Mouse (Mus musculus) layer of hippocampus, adult 11-12 months (tissue): ENCODE results near the gene Sytl2.

Source experiments
- DNase-seq: peaks from one replicate; pipeline ENCODE4 v3.0.0; 2022; ENCODE audit warnings: low spot score

The Sytl2 gene

DNA sequence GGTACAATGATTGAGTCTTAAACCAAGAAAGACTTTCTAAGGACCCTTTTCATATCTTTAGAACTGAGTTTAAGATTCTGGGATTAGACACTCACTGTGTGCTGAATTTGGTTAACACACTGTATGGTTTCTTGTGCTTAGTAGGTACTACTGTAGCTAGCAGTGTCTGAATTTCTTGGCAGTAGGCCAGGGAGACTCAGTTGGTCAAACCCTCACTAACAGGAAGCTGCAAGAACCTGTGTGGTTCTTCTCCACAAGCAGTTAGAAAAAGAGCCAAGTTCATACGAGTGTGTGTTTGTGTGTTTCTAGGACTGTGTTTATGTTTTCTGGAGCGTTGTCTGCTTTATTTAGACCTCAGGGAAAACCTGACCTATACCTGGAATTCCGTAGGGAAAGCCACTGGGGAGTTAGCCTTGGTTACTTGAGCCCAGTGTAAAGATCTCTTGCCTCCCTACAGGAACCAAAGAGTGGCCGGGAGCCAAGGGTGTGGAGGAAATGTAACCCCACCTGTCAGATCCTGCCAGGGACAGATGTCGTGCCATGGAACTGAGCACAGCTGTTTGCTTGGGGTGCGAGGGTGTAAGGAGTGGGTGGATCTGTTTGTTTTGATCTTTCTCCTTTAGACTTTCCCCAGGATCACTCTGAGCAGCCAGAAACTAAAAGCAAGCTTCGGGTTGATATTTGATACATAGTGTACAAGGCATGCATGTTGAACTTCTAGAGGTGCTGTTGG lies 10.3 kb downstream of the Sytl2 start:
- no peak for DNase-seq

DNA sequence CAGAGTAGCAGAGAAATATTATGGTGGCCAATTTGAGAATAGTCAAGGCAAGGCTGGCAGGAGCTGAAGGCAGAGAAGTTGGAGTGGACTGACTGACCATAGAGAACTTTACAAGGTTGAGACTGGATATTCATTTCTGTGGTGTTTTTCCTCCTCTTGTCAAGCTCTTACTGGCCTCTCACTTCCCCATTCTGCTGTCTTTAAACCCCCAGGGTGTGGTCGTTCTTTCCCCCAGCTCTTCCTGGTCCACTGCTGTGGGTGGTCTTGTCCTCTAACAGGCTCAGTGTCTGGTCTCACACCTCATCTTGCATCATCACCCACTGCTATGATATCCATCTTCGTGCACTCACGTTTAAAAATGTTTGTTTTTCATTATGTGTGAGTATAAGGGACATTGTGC lies 11.4 kb downstream of the Sytl2 start:
- DNase-seq, result no peak

DNA sequence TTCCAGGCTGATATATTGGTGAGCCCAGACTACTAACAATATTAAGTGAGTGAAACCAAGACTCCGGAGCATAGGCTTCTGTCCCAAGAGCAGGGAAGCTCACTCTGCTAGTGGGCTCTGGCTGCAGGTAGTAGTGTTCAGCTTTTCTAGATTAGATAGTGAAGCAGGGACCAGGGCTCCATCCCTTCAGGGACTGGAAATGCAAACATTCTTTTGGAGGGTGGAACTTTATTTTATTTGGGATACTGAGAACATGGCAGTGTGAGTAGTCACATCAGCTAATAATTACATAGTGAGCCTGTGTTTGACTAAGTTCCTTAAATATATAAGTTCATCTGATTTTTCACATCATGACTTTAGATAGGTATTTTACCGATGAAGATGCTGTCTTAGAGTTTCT lies 14.8 kb downstream of the Sytl2 start:
- DNase-seq, result no peak

DNA sequence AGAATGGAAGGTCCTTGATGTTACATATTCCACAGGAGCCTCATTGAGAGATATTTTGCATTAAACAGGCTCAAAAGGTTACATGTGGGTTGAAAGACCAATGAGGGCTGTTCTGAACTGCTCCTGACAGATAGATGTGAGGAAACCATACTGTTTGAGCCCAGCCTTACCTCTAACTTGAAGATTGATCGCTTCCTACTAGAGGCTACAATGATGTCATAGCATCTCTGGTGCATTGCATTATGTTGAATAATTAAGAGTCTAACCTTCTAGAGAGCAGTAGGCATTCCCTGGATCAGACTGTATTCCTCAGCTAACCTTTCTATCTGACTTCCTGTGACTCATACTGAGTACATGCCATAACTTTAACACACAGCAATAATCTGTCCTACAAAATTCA lies 17.4 kb downstream of the Sytl2 start:
- no peak for DNase-seq

DNA sequence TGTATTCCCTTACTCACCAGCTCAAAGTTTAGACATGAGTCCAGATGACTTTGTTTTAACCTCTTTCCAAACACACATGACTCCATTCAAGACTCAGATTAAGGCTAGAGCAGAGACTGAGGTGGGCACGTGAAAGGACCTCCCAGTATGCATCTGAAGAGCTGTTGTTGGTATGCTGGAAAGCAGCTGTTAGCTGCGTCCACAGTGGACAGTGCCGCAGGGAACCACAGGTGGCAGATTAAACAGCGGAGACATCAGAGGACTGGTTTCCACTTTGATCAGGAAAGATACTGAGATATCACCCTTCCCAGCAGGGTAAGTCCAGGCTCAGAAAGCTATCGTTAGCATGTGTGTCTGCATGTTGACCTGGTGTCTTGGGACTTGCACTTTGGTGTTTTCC lies 18.1 kb downstream of the Sytl2 start:
- DNase-seq, result no peak

DNA sequence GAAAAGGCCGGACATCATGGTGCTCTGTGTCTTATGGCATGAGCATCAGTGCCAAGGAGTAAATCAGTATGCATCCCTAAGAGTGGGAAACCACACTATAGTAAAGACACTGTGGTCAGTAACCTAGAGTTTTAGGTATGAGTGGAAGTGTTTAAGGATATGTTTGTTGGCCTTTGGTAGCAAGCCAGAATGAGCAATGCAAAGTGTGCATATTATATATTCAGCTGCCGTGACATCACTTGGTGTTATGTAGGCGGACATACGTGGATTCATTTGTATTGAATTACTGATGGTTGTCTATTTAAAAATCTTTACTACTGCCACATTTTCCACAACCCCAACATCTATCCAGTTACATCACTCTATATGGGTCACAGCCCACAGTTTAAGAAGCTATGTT lies 23.1 kb downstream of the Sytl2 start:
- no peak for DNase-seq

DNA sequence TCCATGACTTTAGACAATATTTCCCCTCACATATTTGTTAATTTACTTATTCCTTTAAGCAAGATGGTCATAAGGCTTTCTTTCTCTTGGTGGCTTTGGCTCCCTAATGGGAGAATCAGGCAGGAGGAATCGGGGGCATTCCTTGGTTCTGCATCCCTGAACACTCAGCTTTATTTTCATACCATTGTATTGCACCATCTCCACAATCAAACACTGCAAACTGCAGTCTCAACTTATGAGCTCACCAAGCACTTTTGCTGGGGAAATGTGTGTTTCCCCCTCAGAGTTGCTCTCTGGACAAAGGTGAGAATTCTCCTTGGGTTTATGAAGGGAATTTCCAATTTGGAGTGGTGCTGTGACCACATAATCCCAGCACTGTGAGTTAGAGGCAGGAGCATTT lies 28.1 kb downstream of the Sytl2 start:
- no peak for DNase-seq

DNA sequence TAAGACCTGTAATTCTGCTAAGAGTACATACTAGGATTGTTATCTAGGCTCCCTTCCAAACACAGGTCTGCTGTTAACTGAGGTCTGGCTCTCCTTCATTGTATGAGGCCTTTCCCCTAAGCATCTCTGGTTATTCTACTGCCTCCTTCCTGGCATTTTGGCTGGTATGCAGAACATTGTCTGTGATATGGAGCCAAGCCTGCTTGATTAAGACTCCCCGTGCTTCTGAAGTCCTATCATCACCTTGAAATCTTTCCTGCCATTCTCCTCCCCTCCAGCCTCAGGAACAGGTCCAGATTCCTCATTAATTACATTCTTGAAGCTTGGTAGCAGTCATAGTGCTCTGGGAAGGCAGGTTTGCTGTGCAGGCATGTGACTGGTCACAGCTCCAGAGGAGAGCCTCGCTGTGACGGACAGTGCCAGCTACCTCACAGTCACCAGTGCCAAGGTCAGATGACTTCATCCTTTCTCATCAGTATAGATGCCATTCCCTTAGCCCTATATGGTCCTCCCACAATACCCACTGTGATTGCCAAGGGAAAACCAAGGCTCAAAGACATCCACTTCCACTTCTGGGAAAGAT lies 30.5 kb downstream of the Sytl2 start:
- DNase-seq, result no peak

DNA sequence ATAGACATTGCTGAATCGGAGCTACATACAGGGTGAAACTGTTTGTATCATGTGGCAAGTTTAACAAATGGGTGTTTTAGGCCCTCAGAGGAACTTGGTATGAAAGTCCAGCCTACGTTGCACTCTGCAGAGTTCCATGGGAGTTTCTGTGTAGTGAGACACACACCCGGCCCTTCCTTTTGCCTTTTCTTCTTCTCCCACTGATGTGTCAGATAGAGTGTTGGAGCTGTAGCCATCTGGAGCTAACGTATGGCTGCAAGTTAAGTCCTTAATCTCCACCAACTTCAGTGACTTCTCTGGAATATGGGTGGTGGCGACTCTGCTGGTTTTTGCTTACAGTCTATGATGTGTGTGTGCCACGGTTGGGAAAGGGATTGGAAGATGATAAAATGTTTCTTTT lies 32.3 kb downstream of the Sytl2 start:
- DNase-seq, result no peak

DNA sequence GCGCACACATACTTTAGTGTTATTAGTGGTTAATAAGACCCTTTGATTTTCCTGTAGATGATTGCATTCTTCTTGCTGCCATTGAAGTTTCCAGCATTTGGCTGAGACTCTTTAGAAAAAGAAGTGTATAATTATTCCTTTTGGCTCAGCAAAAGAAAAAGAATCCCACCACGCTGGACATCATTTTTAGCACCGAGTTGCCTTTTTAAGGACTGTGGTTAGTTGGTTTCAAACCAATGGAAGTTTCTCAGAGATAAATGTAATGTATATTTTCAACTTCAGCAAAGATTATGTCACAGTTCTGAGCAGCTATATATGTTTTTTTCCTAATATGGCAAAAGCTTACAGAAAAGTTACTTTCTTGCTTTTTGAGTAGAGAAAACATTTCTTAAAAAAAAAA lies 32.8 kb downstream of the Sytl2 start:
- DNase-seq, result no peak

DNA sequence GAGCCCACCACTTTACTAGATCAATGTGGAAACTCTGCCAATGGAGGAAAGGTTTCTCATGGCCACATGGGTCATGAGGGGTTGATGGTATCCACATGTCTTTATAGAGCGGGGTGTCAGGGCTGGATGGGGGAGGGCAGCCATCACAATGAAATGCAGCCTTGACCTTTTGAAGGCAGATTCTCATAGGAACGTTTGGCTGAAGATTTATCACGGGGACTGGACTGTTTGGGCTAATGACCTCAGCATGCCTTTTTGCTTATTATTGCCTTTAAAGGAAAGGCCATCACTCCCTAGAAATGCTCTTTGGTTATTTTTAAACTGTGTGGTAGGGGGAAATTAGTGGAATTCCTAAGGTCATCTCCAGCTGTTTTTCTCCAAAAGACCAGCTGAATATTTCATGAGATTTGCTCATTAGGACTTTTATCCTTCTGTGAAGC lies 33.7 kb downstream of the Sytl2 start:
- DNase-seq, result no peak

DNA sequence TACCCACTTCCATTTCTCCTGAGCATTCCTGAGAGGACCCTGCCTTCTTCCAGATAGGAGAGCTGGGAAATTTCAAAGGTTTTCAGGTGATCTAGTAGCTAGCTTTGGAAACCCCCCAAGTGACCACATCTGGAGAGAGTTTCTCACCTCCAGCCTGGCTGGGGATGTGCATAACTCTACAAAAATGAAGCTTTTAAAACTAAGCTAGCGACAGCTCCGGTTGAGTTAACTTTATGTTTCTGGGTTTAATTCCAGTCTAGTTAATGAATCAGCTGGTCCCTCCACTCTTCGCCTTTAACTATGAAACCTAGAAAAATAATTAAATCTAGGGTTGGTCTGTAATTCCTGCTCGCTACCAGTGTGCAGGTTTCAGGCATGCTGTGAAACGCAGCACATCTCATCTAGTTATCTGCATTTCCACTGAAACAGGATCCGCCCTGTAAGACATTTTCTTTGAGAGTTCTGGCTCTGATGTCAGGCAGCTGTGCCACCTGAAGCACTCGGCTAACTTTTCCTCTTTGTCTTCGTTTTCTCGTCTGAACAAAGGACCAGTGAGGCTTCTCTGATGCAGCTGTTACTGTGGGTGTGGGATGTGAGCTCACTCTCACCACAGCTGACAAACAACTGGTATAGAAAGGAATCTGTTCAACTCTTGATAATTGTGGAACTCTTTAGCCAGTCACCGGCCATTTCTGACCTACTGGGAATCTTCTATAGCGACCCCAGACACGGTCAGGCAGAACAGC lies 39.3 kb downstream of the Sytl2 start:
- peak; percentile 13 for DNase-seq

DNA sequence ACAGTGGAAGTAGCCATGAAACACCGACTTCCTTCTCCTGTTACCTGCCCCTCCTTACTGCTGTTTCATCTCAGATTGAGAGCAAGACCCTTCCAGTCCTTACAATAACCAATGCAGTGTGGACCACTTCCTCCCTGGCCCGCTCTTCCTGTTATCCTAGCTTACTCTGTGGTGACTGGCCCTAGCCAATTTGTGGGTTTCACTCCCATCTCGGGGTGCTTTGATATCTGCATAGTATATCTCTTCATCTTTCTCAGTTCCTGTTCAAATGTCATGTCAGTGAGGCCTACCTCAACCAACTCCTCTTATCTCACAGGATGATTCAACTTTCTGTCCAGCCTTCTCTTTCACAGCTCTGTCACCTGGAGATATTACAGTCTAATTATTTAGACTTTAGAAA lies 42.9 kb downstream of the Sytl2 start:
- no peak for DNase-seq

DNA sequence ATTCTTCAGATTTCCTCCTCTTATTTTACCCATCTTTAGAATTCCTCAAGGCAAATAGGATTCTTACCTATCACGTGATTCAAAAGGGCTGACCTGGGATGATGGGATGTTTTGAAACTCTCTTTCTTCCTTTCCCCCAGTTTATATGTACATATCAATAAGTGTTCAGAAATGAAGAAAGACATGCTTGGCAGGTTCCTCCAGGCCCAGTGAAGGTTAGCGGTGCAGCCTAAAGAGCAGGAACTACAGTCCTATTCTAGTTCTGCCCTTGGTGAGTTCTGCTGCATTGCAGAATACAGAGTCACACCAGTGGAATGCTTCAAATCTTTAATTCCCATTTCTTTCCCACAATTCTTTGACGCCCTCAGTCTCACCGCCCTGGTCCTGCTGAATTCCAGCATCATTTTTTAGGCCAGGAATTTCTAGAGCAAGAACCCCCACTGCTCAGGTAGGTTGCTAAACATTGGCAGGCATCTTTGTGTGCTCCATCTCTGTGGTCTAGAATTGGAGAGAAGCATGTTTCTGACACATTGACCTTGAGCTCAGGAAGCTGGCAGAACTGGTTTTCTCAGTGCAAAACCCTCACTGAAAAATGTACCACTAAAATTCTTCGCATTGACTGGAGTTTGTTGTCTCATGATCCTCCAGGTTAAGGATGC lies 45.9 kb downstream of the Sytl2 start:
- no peak for DNase-seq

DNA sequence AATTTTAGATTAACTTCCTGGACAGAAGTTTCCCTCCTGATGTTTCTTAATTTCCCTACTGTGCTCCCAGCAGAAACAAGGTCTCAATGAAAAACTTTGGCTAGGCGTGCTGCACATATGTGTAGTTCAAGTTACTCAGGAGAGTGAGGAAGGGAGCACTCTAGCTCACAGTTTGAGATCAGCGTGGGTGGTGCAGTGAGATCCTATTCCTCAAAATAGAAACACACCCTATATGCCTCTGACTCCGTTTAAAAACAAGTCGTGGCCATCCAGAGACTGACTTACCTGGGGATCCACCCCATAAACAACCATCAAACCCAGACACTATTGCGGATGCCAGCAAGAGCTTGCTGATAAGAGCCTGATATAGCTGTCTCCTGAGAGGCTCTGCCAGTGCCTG lies 47.0 kb downstream of the Sytl2 start:
- peak; percentile 6 for DNase-seq

DNA sequence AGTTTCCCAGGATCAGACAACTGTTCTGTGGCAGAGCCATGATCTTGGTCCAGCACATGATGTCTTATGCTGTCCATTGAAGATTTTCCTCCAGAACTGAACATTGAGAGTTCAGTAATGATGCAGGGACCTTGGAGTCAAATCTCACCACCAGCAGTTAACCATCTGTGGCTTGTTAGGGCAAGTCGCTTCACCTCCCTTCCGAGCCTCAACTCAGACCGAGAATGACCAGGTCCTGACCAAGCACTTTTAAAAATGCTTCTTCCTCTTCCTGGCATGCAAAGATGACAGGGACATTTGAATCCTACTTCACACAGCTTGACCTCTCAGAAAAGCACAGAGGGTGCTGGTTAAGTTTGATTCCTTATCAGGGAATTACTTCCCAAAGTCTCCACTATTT lies 50.1 kb downstream of the Sytl2 start:
- DNase-seq, result no peak

DNA sequence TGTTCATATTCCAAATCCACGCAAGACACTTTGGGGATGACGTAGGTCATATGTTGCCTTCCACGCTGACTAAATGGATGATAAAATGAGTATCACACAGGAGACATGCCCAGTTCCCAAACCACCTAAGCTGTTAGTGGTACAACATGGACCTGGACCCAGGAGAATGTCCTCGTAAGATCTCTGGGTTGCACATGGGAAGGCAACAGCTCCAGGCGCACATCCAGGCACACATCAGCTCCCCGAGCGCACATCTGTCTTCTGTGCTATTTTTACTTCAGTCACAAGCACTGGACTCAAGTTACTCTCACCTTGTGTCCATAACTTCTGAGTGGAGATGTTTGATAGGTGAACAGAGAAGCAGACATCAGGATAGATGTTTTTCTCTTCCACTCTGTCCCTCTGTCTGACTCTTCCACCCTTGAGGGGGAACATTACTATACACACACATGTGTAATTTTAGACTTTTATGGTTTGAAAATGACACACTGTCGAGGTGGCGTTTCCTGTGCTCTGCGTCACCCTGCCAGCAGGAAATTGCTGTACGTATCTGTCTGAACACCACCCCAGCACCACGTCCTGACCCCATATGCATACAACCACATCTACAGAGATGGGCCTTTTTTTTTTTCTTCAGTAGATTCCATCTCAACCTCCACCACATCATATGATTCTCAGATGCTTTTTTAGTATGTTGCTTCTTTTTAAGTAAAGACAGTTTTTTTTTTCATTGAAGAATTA lies 51.6 kb downstream of the Sytl2 start:
- no peak for DNase-seq

DNA sequence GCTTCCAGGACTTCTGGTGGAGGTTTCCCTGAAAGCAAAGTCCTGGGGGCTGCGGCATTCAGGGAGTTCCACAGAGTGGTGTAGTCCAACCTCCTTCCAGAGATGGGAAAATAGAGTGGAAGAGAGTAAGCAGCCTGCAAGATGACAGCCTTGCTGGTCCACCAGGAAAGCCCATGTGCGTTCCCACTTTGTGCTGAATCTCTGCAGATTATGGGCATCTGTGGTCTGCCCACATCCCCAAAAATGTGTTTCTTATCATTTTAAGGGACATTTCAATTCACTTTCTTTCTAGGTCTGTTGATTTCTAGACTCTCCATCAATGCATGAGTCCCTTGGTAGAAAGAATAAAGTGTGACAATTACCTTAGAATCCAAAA lies 52.2 kb downstream of the Sytl2 start:
- no peak for DNase-seq

DNA sequence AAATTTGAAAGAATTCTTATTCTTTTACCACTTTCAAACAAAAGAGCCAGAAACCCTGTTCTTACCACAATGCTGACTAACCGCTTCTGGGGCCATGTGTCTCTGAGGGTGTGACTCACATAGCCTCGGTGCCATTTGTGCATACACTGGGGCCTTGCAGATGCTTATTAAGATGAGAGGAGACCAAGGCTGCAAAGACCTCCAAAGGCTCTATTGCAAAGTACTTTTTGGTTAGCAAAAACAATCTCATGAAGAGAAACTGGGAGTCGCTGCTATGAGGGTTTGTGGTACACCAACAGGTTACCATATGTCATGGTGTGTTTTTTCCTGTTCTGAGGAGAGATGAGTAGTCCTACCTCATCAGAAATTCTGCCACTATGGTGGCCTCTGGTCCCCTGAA lies 53.4 kb downstream of the Sytl2 start:
- DNase-seq, result no peak

DNA sequence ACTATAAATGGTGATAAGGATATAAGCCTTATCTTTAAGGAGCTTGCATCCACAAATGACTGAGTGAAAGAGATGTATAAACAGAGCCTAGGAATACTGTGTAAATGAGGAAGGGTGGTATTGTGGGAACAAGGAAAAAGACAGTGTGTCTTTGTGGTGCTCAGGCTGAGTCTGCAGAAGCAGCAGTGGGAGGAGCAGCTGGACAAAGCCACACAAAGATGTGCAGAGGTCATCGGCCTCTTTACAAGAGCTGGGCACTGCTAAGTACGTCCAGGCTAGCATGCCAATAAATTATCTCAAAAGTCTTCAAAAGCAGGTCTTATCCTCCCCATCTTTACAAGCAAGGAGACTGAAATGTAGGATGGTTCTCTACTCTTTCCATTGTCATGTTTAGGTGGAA lies 53.9 kb downstream of the Sytl2 start:
- DNase-seq, result no peak

DNA sequence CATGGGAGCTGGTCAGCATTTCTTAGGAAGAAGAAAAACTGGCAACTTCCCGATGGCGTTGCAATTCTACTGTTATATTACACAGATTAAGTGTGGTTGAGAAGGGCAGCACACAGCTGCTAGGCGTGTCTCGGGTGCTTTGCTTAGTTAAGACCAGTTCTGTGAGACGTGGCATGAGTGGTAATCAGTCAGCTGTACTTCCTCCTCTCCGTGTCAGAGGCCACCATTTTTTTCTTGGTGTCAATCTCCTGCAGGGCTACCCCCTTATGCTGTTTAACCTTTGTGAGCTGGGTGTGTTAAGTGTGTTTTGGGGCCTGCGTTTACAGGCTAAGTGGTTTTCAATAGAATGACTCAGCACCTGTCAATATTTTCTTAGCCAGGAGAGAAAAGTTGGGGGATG lies 60.7 kb downstream of the Sytl2 start:
- DNase-seq, result no peak
